Mouse (Mus musculus) left cerebral cortex, postnatal 10 days (tissue): Measurements from ENCODE around the gene Ccdc91. TPM values are rescaled to one million over a fixed set of nuclear protein-coding genes. Genes with fewer than 3 reads are reported as not detected.

Experiments
- DNase-seq, 2 experiments: peaks; one replicate each; pipeline ENCODE4 v3.0.0; 2021 to 2022; ENCODE audit warnings: low spot score in 2 of 2, mixed read lengths in 1 of 2; ENCODE audit errors: extremely low spot score in 1 of 2
- intact Hi-C: fragments of 180-260 bp; cut with DNase I; formaldehyde crosslinking; loops from one replicate; pipeline ENCODE4 v1.15.1; 2025
- total RNA-seq, 2 experiments: library from RNA; stranded (reverse); gene quantifications; 2 replicates each; pipeline ENCODE4 v1.2.3; 2021

Gene Ccdc91
- total RNA-seq, 2 experiments from 2014 or later: 24.6 to 26.4 TPM

DNA sequence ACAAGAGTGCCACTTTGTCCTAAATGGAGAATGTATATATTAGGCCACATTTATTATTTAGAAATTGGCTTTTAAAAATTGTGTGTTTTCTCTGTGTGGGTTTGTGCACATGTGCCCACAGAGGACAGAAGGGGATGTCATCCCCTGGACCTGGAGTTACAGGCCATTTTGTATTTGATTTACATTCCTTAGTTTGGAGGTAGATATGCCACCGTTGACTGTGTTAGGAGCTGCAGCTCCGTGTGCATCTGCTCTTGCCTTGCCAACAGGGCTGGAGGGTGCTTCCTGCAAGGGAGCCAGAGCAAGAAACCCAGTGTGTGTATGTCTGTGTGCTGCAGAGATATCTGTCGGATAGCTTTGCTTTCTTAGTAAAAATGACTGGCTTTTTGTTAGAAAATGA, 83.7 kb downstream of the Ccdc91 start:
- no peak for DNase-seq
- intact Hi-C loops: no loop called here

DNA sequence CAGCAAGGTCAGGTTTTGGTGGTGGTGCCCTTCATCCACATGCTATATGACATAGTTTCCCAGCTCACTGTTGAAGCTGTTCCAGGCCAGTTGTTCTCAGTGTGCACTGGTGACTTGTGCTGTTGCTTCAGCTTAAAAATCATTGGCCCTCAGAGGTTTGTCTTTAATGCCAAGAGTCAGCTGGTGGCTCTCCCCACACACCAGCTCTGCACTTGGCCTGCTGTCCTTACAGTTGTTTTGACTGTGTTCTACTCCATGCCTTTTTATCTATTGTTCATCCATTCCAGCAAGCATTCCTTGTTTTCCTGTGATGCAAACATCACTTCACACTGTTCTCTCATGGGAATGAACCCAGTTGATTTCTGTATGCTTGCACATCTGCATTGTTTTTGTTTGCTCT, 84.8 kb downstream of the Ccdc91 start:
- DNase-seq: no peak
- intact Hi-C loops: no loop called here

DNA sequence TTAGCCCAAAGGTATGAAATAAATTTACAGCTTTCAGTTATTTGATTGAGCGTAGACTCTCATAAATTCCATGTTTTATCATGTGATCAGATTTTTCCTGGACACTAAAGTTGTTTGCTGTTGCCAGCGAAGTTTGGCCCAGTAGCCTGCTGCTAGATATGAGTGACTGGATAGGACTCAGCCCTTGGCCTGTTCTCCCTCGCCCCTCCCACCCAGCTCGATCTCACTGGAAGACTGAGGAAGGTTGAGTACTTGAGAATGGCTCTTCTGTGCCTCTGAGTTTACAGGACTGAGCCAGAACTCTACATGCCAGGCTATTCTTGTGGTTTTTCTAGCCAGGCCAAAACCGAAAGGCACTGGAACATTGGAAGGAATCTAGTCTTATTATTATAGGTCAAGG, 93.6 kb downstream of the Ccdc91 start:
- intact Hi-C loops: no loop called here
- no peak for DNase-seq

DNA sequence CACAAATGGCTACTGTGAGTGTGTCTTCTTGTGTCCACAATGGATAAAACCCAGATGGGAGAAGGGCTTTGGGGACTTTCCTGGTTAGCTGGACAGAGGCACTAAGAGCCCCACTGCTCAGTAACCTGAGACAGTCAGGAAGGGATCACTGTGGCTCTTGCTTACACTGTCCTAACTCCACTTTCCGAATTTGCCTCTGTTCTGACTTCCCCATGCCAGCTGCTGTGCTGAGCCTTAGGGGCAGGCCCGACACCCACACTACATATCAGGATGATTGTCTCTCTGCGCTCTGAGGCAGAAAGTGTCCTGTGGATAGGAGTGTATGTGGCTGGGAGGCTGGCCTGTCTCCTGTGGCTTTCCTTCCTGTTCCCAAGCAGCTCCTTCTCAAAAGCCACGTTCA, 97.5 kb downstream of the Ccdc91 start:
- intact Hi-C loops: no loop called here
- DNase-seq: peak in 1 of 2 experiments; percentile 23

DNA sequence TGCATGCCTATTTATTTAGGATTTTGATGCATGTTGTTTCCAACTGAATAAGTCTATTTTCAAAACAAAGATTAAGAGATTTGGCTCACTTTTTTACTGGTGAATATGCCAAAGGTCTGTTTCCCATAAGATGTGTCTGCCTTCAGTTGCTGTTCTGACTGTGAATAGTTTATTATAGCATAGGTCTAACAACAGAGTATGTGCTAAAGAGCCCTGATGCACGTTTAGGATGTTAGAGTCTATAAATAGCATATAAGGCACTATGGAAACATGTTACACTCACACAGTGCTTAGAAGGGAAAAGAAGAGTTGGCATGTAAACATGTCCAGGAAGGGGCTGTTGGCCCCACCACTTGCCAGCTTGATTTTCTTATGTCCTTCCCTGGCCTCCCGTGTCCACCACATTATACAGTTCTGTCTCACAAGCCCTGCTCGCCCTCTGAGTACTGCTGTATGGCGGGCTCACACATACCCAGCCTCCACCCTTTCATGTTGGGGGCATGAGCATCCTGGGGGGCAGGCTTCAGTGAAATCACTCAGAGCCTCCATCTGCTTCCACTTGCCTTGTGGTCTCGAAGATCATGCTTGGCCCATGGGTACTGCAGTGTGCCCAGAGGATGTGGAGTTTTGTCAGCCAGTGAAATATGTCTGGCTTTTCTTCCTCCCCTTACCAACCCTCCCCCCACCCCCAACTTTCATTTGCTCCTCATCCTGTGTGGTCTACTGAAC, 99.0 kb downstream of the Ccdc91 start:
- DNase-seq: no peak
- intact Hi-C loops: no loop called here

DNA sequence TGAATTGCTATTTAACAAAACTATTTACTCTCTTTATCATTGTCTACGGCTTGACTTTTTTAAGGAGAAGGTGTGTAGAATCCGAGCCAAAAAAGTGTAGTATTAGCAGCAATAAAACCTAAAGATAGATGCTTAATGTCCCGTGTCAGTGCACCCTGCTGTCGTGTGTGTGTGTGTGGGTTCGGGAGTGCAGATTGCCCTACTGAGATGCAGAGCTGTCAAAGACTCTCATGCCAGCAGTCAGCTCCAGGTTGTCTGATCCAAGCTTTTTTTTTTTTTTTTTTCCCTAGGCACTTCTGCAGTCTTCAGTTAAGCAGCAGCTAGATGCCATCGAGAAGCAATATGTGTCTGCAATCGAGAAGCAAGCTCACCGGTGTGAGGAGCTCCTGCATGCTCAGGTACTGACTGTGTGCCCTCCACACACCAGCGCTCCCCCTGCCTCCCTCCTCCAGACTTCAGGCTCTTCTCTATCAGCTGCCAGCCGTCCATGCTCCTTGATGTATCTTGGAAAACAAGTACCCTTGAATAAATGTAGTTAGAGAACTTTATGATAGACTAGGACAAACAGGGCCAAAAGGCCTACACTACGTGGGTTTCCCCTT, 99.7 kb downstream of the Ccdc91 start:
- intact Hi-C loops: no loop called here
- DNase-seq: no peak

DNA sequence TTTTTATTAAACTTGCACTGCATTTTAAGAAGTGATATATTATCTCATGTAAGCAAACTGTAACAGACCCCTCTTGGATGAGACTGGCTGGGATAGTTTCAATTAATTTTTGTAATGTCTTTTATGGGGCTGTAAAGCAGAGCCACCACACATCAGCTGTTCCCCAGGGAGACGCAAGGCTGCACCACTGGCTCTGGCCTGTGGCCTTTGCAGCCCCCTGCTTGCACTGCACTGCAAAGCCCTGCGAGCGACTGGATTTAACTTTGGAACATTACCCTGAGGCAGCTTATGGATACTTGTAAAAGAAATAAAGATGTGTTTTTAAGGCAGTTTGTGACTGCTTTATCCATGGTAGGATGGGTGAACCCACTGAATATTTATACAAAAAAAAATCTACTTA, 112.0 kb downstream of the Ccdc91 start:
- no peak for DNase-seq
- intact Hi-C loops: no loop called here

DNA sequence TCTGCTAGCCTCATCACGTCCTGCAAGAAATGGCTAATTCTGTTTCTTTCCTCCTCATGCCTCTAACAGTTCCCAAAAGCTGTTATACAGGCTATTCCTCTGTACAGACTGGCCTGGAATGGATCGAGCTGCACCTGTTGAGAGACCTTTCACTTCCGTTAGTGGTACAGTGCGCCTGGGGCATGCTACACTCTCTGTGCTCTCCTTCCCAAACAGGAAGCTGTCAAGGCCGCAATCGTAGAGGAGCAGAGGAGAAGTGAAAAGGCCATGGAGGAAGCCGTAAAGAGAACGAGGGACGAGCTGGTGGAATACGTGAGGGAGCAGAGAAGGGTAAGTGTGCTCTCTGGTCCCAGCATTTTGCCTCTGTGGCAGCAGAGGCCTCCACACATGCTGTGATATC, 131.0 kb downstream of the Ccdc91 start:
- DNase-seq: no peak
- intact Hi-C loops: no loop called here

DNA sequence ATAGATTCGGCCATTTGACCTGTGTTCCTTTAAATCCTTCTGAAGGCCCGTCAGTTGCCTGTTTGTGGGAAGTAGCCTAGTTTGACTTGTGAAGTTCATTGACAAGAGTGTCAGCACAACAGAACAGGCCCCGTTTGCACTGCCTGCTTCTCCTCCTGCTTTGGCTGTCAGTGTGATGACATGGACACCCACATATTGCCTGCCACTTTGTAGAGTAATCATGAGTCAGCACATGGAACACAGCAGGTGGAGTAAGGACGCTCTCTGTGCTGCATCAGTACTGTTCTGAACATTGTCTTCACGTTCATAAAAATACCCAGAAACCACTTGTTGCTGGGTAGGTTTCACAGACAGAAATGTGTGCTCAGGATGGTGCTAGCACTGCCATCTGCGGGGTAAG, 132.0 kb downstream of the Ccdc91 start:
- no peak for DNase-seq
- intact Hi-C loops: no loop called here

DNA sequence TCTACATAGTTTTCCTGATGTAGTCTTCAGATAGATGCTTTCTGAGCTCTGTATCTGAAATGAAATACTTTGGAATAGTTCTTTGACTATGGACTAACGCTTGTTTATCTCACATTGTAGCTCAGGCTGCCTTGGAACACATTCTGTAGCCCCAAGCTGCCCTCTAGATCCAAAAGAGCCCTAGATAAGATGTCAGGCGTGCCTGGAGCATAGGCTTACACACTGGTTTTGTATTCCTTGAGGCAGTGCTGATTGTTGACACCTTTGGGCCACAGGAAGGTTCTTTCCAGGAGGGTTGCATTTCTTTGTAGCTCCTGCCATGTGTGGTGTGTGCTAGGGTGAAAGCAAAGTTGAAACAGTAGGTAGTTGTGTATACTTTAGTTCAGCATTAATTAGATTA, 139.7 kb downstream of the Ccdc91 start:
- intact Hi-C loops: no loop called here
- no peak for DNase-seq

DNA sequence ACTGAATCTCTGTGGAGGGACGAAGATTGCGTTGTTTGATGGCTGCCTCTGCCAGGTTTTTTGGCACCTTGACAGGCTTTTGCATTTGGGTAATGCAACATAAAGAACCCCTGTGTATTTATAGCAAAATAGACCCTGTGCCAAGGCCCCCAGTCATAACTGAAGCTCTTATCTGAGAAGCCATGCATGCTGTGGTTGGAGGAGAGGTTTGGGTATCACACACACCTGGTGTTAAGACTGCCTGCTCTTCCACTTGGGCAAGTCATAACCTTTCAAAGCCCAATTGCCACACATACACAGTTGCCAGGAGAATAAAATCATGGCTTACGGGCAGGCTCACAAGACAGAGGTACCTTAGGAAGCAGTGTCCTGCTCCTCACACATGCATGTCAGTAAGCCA, 147.5 kb downstream of the Ccdc91 start:
- intact Hi-C loops: no loop called here
- DNase-seq: no peak

DNA sequence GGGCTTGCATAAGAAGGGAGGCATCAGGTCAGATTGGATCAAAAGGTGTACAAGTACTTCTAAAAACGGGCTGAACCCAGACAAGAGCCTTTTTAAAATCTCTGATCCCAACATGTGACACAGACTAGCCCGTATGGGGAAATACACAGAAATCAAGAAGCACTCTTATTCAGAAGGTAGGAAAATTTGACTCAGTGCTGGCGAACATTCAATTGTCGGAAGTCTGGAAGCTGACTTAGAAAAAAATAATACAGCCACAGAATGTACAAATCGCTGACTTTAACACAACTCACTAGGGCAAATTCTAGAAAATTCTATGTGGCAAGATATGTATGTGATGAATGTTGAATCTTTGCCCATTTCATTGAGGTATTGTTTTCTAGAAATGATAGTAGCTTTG, 160.8 kb downstream of the Ccdc91 start:
- DNase-seq: no peak
- intact Hi-C loops: no loop called here

DNA sequence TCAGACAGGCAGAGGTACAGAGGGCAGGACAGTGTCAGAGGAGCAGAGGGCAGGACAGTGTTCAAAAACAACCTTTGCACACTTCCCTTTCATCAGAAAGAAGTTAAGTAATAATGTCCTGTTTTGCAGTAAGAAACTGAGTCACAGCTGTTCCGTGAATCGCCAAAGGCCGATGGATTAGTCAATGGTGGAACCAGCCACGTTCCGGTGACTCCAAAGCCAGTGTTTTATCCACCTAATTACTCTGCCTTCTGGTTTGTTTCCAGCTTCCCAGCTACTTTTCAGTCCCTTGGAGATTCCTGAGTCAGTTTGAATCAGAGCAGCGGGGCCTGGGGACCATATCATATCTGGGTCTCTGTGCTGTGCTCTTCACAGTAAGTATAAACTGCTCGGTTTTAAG, 168.2 kb downstream of the Ccdc91 start:
- intact Hi-C loops: loop anchor here (10.0 kb wide), 1 partner anchor 399 kb away; no protein-coding TSS in a partner anchor
- DNase-seq: no peak

DNA sequence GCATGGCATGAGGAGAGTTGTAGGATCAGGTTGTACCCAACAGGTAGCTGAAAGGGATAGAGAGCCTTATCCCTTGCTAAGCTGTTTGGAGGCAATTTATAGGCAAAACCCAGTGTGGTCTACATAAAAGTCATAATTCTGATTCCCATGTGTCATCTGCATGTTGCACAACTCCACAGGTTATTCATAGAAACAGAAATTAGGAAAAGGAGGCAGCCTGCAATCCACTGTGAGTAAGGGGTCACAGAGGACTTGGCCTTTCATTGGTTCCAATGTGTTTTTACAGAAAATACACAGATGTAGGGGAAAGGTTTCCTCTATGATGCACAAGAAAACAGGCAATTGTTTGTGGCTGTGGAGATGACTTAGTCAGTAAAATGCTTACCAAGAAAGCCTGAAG, 168.8 kb downstream of the Ccdc91 start:
- intact Hi-C loops: loop anchor here (10.0 kb wide), 1 partner anchor 400 kb away; no protein-coding TSS in a partner anchor
- DNase-seq: no peak

DNA sequence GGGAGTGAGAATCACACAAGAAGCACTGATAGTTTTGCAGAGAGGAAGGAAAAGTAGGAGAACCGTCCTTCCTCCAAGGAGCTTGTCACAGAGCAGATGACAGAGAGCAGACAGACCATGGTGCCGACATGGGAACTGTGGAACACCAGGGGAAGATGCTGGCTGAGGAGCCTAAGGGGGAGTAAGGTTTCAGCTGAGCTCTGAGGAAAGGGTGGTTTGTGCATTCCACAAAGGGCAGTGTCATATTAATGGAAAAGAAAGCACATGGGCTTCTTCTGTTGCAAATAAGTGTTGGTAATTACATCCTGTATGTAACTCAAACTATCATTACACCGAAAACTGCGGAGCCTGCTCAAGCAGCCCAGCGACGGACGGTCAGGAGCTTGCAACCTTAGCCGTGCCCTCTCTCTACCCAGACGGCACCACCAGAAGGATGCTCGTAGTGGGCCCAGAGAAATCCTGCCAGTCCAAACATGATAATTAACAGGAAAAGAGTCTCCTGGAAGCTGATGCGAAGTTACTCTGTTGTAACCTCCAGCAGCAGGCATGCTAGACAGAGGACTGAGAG, 170.9 kb downstream of the Ccdc91 start:
- intact Hi-C loops: loop anchor here (10.0 kb wide), 1 partner anchor 402 kb away; no protein-coding TSS in a partner anchor
- no peak for DNase-seq

DNA sequence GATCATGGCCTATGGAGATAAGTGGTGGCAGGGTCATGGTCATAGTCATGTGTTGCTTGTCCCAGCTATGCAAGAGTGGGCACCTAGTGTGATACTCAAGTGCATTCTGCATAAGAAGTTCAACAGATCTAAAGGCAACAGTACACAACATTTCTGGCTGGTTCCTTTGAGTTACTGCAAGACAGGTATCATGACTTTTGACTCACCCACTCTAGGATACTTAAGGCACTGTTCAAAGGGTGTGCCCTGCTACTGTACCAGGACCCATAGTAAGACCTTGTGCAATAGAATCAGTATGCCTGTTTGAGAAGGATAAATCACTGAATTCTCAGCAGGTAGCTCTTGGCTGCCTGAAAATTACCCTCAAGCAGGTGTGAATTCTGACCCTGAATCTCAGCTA, 182.4 kb downstream of the Ccdc91 start:
- intact Hi-C loops: no loop called here
- no peak for DNase-seq

DNA sequence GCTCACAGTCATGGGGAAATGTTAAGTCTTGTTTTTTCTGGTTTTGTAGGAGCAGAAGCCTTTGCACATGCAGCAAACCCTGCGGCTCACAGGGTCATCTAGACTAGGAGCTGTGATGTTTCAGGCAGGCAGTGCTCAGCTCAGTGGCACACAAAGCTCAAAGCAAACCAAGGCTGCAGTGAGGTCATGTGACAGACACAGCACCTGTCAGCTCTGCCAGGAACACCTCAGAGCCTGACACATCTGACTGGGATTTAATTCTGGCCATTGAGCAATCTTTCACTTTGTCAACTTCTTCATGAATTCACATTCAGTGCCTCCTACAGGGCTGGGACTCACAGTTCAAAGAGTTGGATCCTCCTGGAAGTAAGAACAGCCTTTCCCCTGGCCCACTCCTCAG, 185.1 kb downstream of the Ccdc91 start:
- intact Hi-C loops: no loop called here
- no peak for DNase-seq

DNA sequence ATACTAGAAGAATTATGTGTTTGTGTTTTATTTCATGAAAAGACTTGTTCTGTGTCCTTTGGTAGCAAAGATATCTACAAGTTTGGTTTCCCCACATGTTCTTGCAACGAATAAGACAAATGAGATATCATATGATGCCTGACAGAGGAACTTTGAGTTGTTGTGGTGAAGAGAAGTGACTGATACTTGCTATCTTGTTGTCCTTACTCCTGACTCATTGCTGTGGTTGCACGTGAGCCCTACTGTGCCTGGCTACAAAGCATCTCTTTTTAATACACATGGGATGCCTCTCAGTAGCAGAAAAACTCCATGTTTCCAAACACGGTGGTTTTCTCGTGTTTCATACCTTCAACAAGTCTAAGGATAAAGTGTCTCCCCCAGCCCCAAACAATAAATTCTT, 186.2 kb downstream of the Ccdc91 start:
- intact Hi-C loops: no loop called here
- DNase-seq: no peak

DNA sequence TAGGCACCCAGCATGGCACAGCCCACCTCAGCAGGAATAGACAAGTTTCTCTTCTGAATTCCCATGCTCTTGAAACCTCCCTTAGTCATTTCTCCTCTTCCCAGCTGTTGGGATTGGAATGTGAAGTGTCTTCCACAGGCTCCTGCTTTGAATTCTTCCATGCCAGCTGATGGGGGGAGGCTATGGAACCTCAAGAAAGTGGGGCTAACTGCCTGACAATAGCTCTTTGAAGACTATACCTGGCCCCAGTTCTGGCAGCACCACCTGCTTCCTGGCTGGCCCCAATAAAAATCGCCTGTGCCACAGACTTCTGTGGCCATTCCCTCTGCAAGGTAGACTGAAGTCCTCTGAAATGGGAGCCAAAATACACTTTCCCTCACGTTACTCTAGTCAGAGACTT, 187.0 kb downstream of the Ccdc91 start:
- intact Hi-C loops: no loop called here
- no peak for DNase-seq

DNA sequence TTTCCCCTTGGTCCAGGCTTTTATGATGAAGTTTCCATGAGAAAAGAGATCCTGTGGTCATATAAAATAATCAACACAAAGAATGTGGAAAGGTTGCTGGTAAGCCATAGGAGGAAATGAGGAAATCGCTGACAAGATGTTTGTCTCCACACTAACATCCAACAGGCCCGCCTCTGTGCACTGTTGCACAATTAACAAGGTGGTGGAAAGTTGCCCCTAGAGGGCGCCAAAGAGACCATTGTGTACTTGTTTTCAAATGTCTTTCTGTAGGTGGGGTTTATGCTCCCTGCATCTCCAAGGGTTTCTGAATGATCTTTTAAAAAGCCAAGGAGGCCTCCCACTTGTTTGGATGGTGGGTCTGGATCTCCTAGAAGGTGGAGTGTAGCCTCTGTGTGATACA, 188.7 kb downstream of the Ccdc91 start:
- intact Hi-C loops: no loop called here

More for the DNA sequence above, 188.7 kb downstream of the Ccdc91 start:
- peak in 1 of 2 experiments; percentile 39 for DNase-seq
